Mouse (Mus musculus): ENCODE data around the gene Mphosph9. TPM values are rescaled to one million over a fixed set of nuclear protein-coding genes. Genes with fewer than 3 reads are reported as not detected.

Mphosph9 gene
- polyA plus RNA-seq, 1 experiment from 2014 or later, result 13.1 TPM

DNA sequence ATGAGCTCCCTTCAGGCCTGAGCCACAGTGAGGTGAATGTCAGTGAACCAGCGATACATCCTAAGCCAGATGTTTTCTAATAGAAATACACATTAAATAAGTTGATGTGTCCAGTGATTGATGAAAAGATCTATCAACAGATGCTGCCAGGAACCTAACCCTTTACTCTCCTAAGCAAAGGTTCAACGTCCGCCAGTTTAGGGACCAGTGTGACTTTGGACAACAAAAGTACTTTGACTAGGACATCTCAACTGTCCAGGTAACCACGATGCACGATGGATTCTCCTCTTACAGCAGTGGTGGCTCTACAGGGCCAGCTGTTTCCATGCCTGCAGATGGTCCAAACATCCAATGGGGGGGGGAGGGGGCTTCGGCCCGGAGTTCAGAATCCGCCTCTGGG lies 83.3 kb downstream of the Mphosph9 start:
- no peaks in the 10 kb centered on the region for H3K27me3 ChIP-seq (replicated peaks; ENCODE audit: control insufficient read depth, insufficient read depth, low read length)
- H3K4me1 ChIP-seq (replicated peaks; ENCODE audit: control insufficient read depth, insufficient read depth, low read length), result peaks cover 47% of the 10 kb centered on the region
- no peak overlapping the region for H3K9ac ChIP-seq (ENCODE audit: low read depth, low read length)
- no peak overlapping the region for H3K4me3 ChIP-seq (ENCODE audit: low read depth, low read length)
- DNase-seq (ENCODE audit: low spot score), result no peak
- H3K36me3 ChIP-seq (ENCODE audit: control insufficient read depth, insufficient read depth, low read length), result peaks cover 4% of the 10 kb centered on the region; the same call in 1 of the 2 replicates
- H3K27ac ChIP-seq (ENCODE audit: low read depth, low read length), result no peak overlapping the region
- H3K4me2 ChIP-seq, result no peak overlapping the region
- H3K9me3 ChIP-seq (ENCODE audit: control insufficient read depth, low read length), result no peaks in the 10 kb centered on the region
- WGBS, result 94% methylated on average over 8 of the region's 8 CpGs
- ATAC-seq (replicated peaks; ENCODE audit: low FRiP score), result no peak

DNA sequence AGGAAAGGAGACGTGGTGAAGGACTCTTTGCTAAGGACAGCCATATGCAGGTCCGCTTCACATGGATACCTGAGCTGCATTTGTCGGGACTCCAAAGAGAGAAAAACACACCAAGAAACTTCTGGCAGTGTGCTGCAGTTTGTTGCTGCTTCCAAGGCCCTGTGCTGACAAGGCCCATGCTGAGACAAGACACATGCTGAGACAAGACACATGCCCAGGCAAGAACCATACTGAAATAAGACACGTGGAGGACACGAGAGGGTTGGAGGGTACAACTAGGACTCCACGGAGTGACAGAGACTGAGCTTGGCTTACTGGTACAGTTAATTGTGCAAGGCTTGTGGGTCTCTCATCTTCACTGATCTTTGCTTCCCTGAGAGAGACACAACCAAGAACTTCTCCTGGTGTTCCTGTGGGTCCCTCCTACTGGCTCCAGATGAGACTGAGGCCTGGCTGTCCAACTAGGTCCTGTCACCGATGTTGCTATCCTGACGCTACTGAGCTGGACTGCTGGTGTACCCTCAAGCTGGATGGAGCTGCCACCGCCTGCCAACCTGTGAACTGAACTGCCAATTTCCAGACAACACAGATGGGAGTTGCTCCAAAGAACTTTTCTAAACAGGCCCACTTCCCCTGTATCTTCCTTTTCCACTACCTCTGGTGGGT lies 84.4 kb downstream of the Mphosph9 start:
- ATAC-seq (replicated peaks; ENCODE audit: low FRiP score) (no peak), DNase-seq (ENCODE audit: low spot score) (no peak)
- no peaks in the 10 kb centered on the region for H3K9me3 ChIP-seq (ENCODE audit: control insufficient read depth, low read length)
- WGBS, result 88% methylated on average over 9 of the region's 9 CpGs
- no peak overlapping the region for H3K27ac ChIP-seq (ENCODE audit: low read depth, low read length)
- H3K36me3 ChIP-seq (ENCODE audit: control insufficient read depth, insufficient read depth, low read length), result peaks cover 4% of the 10 kb centered on the region; the same call in 1 of the 2 replicates
- H3K27me3 ChIP-seq (replicated peaks; ENCODE audit: control insufficient read depth, insufficient read depth, low read length), result no peaks in the 10 kb centered on the region
- H3K4me2 ChIP-seq, result no peak overlapping the region
- no peak overlapping the region for H3K9ac ChIP-seq (ENCODE audit: low read depth, low read length)
- peaks cover 41% of the 10 kb centered on the region for H3K4me1 ChIP-seq (replicated peaks; ENCODE audit: control insufficient read depth, insufficient read depth, low read length)
- no peak overlapping the region for H3K4me3 ChIP-seq (ENCODE audit: low read depth, low read length)

DNA sequence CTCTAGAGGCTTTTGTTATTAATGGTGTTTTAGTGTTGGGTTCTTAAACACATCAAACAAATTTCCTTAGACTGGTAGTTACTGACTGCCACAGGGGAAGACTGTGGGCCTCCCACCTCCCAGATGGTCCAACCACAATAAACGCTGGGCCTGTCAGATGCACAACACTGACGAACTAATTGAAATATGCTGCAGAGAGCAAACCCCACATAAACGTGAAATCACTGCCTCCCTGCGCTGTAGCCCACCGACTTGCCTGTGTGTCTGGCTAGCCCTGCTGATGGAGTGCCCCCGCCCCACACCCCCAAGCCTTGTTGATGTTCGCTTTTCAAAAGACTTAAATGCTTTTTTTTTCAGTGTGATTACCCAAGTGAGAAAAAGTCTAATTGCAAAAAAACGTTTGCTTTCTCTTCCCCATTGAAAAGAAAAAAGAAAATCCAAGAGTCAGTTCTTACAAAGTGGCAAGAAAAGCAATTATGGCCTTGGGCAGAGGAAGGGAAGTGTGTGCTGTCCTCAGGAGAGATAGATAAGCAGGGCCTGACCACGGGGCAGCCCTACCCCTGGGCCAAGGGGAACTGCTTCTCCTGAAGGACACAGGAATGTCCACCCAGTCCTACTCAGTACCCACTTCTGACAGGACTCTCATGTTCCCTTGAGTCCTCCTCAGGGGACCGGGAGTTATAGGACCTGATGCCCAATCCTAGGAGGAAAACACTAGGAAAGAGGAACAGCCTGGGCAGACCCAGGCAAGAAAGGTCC lies 85.9 kb downstream of the Mphosph9 start:
- Histone ChIP-seq H3K4me2 (no peak overlapping the region), H3K4me1 (replicated peaks; ENCODE audit: control insufficient read depth, insufficient read depth, low read length) (peaks cover 33% of the 10 kb centered on the region), H3K27ac (ENCODE audit: low read depth, low read length) (no peak overlapping the region), H3K27me3 (replicated peaks; ENCODE audit: control insufficient read depth, insufficient read depth, low read length) (no peaks in the 10 kb centered on the region), H3K36me3 (ENCODE audit: control insufficient read depth, insufficient read depth, low read length) (peaks cover 4% of the 10 kb centered on the region; the same call in 1 of the 2 replicates), H3K4me3 (ENCODE audit: low read depth, low read length) (no peak overlapping the region), H3K9me3 (ENCODE audit: control insufficient read depth, low read length) (no peaks in the 10 kb centered on the region), H3K9ac (ENCODE audit: low read depth, low read length) (no peak overlapping the region)
- no peak for ATAC-seq (replicated peaks; ENCODE audit: low FRiP score)
- no peak for DNase-seq (ENCODE audit: low spot score)
- WGBS, result 43% methylated on average over 10 of the region's 10 CpGs

DNA sequence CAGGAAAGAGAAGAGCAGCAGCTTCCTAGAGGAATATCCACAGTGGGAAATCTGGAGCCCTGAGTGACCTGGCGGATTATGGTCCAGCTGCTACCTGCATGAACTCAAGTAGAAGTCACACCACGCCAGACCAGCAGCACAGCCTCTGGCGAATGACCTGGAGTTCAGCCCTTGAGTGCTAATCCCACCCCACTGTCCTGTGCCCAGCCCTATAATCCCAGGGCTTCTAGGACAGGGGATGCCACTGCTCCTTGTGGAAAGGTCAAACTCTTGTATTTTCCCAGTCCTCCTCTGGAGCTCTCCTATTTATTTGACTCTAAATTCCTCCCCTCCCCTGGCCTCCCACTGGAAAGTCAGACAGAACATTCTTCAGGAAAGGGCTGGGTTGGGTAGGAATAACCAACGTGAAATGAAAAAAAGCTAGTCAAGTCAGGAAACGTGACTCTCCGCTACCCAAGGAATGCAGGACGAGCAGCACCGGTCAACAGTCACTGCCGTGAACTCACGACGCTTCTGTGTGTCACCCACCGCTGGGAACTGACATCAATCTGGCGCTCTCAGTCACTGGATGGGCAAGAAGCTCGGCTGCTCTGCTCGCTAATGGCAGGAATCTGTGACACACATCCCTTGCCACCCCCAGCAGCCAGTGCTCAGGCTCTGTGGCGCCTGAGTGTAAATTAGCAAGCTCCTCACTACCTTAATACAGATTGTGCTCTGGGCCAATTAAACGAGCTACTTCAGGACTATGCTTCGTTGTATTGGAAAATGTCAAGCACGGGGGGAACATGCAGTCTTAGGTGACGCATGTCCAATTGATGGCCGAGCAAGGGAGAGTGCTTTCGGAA lies 86.7 kb downstream of the Mphosph9 start:
- no peak overlapping the region for H3K4me2 ChIP-seq
- H3K9me3 ChIP-seq (ENCODE audit: control insufficient read depth, low read length), result no peaks in the 10 kb centered on the region
- H3K27me3 ChIP-seq (replicated peaks; ENCODE audit: control insufficient read depth, insufficient read depth, low read length), result no peaks in the 10 kb centered on the region
- WGBS, result 55% methylated on average over 22 of the region's 22 CpGs
- peaks cover 38% of the 10 kb centered on the region for H3K4me1 ChIP-seq (replicated peaks; ENCODE audit: control insufficient read depth, insufficient read depth, low read length)
- ATAC-seq (replicated peaks; ENCODE audit: low FRiP score) (no peak), DNase-seq (ENCODE audit: low spot score) (no peak)
- no peak overlapping the region for H3K27ac ChIP-seq (ENCODE audit: low read depth, low read length)
- H3K9ac ChIP-seq (ENCODE audit: low read depth, low read length), result no peak overlapping the region
- peaks cover 2% of the 10 kb centered on the region; the same call in 1 of the 2 replicates for H3K36me3 ChIP-seq (ENCODE audit: control insufficient read depth, insufficient read depth, low read length)
- no peak overlapping the region for H3K4me3 ChIP-seq (ENCODE audit: low read depth, low read length)

DNA sequence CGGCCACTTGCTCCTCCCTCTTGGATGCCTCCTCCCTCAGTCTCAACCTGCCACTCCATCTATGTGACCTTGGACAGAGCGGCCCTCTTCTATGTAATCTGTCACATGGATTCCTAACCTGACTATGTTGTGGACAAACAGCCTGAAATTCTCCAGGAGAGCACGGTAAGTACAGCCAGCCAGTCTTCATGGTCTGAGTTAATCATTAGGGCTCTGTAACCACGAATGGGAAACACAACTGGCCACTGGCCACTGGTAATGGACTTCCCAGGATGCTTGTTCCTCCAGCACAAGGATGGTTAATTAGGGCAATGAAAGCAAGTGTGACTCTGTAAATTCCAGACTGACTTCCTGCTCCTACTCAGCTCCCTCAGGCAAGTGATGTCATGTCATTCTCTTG lies 91.6 kb downstream of the Mphosph9 start:
- WGBS, result 79% methylated on average over 4 of the region's 4 CpGs
- Histone ChIP-seq H3K36me3 (ENCODE audit: control insufficient read depth, insufficient read depth, low read length) (no peaks in the 10 kb centered on the region), H3K4me1 (replicated peaks; ENCODE audit: control insufficient read depth, insufficient read depth, low read length) (peaks cover 44% of the 10 kb centered on the region), H3K9ac (ENCODE audit: low read depth, low read length) (no peak overlapping the region), H3K27me3 (replicated peaks; ENCODE audit: control insufficient read depth, insufficient read depth, low read length) (no peaks in the 10 kb centered on the region), H3K9me3 (ENCODE audit: control insufficient read depth, low read length) (no peaks in the 10 kb centered on the region), H3K4me3 (ENCODE audit: low read depth, low read length) (no peak overlapping the region), H3K27ac (ENCODE audit: low read depth, low read length) (peak overlapping the region; percentile 22; the same call in 1 of the 2 replicates), H3K4me2 (no peak overlapping the region)
- no peak for ATAC-seq (replicated peaks; ENCODE audit: low FRiP score)
- DNase-seq (ENCODE audit: low spot score), result no peak

DNA sequence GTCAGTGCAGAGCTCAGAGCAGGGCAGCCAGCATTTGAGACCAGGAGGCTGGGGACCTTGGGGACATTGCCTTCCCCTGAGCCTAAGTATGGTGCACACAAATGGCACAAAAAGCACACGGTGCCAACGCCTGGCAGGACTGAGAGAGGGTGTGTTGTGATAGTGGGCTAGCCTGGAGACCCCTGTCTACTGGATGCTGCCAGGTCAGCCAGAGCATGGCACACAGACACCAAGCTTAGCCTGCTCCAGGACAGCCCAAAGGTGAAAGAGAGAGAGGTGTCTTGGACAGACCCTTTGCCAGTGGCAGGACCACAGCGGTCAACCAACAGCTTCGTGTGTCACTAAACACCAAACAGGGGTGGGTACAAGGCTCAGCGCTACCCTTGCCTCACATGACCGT lies 93.0 kb downstream of the Mphosph9 start:
- ATAC-seq (replicated peaks; ENCODE audit: low FRiP score) (no peak), DNase-seq (ENCODE audit: low spot score) (no peak)
- Histone ChIP-seq H3K4me1 (replicated peaks; ENCODE audit: control insufficient read depth, insufficient read depth, low read length) (peaks cover 39% of the 10 kb centered on the region), H3K9me3 (ENCODE audit: control insufficient read depth, low read length) (no peaks in the 10 kb centered on the region), H3K27me3 (replicated peaks; ENCODE audit: control insufficient read depth, insufficient read depth, low read length) (no peaks in the 10 kb centered on the region), H3K4me3 (ENCODE audit: low read depth, low read length) (no peak overlapping the region), H3K9ac (ENCODE audit: low read depth, low read length) (no peak overlapping the region), H3K36me3 (ENCODE audit: control insufficient read depth, insufficient read depth, low read length) (no peaks in the 10 kb centered on the region), H3K4me2 (no peak overlapping the region), H3K27ac (ENCODE audit: low read depth, low read length) (no peak overlapping the region)
- WGBS, result 87% methylated on average over 6 of the region's 6 CpGs

DNA sequence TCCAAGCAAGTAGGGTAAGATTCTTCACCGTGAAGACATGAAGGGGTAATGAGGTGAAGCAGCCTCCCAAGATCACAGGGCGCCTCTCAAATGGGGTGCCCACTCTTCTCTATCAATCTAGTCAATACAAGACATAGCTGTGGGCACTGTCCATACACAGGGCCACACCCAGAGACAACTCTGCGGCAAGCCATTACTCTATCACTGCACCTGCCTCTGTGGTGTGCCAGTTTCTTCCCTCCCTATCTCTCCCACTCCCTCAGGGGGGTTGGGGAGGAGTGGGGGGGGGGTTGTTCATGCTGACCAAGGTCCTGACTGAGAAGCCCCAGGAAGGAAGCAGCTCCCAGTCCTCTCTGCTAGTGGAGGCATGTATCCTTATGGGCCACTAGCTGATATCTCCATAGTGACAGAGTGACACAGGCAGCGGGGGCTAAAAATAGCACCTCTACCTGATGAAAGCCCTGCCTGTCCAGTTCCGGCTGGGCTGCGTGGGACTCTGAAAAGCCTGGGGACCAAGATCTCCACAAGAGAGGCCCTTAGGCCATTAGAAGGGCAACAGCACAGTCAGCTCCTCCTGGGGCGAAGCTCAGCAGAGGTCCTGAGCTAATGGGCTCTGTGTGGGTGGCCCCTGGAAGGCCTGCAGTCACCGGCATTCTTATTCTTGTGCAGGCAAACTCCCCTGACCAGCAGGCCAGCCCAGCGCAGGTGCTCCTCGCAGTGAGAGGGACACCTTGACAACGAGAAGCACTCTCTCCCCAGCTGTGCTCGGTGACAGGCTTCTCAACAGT lies 93.7 kb downstream of the Mphosph9 start:
- Histone ChIP-seq H3K4me3 (ENCODE audit: low read depth, low read length) (no peak overlapping the region), H3K27me3 (replicated peaks; ENCODE audit: control insufficient read depth, insufficient read depth, low read length) (no peaks in the 10 kb centered on the region), H3K4me2 (no peak overlapping the region; the same call in 1 of the 2 replicates), H3K9ac (ENCODE audit: low read depth, low read length) (no peak overlapping the region), H3K9me3 (ENCODE audit: control insufficient read depth, low read length) (no peaks in the 10 kb centered on the region), H3K27ac (ENCODE audit: low read depth, low read length) (peak overlapping the region; percentile 19; the same call in 1 of the 2 replicates), H3K36me3 (ENCODE audit: control insufficient read depth, insufficient read depth, low read length) (no peaks in the 10 kb centered on the region), H3K4me1 (replicated peaks; ENCODE audit: control insufficient read depth, insufficient read depth, low read length) (peaks cover 39% of the 10 kb centered on the region)
- 55% methylated on average over 12 of the region's 12 CpGs for whole genome bisulfite sequencing
- ATAC-seq (replicated peaks; ENCODE audit: low FRiP score), result no peak
- DNase-seq (ENCODE audit: low spot score), result no peak

DNA sequence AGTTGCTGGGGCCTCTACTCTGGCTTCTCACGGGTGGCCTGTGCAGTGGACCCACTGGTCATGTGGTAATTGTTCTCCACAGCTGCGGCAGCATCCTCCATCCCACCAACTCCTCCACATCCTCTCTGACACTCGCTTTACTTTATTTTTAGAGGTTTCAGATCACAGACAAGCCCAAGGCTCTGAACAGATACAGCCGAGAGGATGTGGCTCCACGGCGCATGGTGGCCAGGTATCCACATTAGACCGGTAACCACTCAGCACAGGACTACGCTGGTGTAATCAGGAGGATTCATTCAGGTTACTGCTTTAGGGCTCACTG lies 94.7 kb downstream of the Mphosph9 start:
- Histone ChIP-seq H3K9me3 (ENCODE audit: control insufficient read depth, low read length) (no peaks in the 10 kb centered on the region), H3K27ac (ENCODE audit: low read depth, low read length) (peak overlapping the region; percentile 72), H3K4me3 (ENCODE audit: low read depth, low read length) (no peak overlapping the region), H3K4me2 (peak overlapping the region; percentile 15; the same call in 1 of the 2 replicates), H3K4me1 (replicated peaks; ENCODE audit: control insufficient read depth, insufficient read depth, low read length) (peaks cover 39% of the 10 kb centered on the region), H3K36me3 (ENCODE audit: control insufficient read depth, insufficient read depth, low read length) (no peaks in the 10 kb centered on the region), H3K9ac (ENCODE audit: low read depth, low read length) (no peak overlapping the region), H3K27me3 (replicated peaks; ENCODE audit: control insufficient read depth, insufficient read depth, low read length) (no peaks in the 10 kb centered on the region)
- no peak for ATAC-seq (replicated peaks; ENCODE audit: low FRiP score)
- DNase-seq (ENCODE audit: low spot score), result no peak
- WGBS, result 79% methylated on average over 8 of the region's 8 CpGs
